Mouse (Mus musculus): ENCODE measurements around the gene Zfp683.

The Zfp683 gene

GRCm38 (mm10) chr4:134092382-134093288 is 39.0 kb downstream of the Zfp683 start:
- no peak for DNase-seq

GRCm38 (mm10) chr4:134094004-134094564 is 40.4 kb downstream of the Zfp683 start:
- no peak for DNase-seq

GRCm38 (mm10) chr4:134094923-134095547 is 41.4 kb downstream of the Zfp683 start, which contains the start of gene Cd52:
Cd52 (minus strand) TSS chr4:134095082.
- no peak for DNase-seq

DNA sequence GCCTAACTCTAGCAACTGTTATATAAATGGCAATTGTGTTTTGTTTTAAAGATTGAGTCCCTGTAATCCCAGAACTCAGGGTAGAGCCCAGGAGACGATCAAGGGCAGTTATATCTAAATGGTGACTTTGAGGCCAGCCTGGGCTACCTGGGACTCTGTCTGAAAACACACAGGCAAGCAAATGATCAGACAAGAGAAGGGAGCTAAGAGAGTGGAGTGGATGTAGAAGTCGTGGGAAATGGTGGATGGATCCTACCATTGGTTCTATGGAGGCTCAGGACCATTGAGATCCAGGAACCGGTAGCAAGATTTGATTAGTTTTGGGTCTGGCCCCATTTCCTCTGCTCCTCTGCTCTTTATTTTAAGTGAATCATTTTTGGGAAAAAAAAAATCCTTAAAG is 42.5 kb downstream of the Zfp683 start:
- no peak for DNase-seq

DNA sequence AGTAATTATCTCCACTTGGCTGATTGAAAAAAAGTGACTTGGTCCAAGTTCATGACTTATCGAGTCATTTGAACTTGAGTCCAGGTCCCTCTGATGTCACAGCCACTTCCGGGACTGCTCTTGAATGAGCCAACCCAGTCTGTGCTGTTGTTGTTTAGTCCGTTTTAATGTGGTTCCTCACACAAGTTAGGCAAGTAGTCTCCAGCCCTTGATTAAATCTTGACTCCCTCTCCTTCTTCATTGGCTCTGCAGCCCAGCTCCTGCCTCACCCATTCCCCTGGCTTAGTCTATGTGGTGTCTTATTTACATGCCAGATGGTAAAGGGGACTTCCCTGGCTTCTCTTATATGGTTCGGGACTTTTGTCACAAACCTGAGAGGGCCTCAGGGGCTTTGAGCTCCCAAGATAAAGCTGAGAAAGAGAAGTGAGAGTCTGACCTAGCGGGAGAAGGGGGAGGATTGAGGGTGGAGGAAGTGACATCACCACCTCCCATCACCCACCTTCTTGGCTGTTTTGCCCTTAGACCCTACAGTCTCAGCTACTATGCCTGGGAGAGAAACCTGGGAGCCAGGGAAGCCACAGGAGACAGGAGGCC is 43.5 kb downstream of the Zfp683 start:
- DNase-seq, result no peak

GRCm38 (mm10) chr4:134098628-134099027 is 45.0 kb downstream of the Zfp683 start:
- no peak for DNase-seq

- DNase-seq, result no peak
Observed at GRCm38 (mm10) chr4:134100245-134100644, 46.6 kb downstream of the Zfp683 start.

DNA sequence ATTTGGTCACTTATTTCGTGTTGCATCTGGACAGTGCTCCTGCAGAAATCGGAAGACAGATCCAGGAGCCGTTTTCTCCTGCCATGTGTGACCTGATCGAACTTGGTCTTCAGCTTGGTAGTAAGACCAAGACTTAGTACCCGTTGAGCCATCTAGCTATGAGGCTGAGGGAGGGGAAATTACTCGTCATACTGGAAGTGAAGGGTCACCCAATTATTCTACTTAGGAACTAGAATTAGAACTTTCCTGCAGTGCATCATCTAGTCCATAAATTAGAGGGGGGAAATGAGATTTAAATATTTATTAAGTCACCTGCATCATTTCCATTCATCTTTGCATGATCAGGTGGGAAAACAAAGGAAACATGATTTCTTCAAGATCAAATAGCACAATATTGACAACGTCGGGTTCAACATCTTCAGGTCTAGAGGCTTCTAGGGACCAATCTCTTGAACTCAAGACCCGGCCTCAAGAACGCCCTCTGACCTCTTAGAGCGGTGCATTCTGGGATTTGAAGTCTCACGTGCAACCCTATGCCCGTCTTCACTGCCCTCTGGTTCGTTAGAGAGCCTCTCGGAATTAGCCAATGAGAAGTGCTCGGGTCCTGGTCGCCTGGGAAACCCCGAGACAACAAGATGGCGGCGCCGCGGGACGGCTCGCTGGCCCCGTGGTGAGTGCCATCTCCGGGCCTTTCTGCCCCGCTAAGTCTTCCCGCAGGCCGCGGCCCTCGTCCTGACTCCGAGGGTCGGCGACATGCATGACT is 48.5 kb downstream of the Zfp683 start, which contains the start of gene Ubxn11:
Gene Ubxn11 (plus strand): TSS at position 592 of the 763 bp plus-strand sequence.
- peak; percentile 90 for DNase-seq

GRCm38 (mm10) chr4:134102742-134103119 is 49.1 kb downstream of the Zfp683 start:
- no peak for DNase-seq

GRCm38 (mm10) chr4:134106105-134106504 is 52.5 kb downstream of the Zfp683 start:
- no peak for DNase-seq

DNA sequence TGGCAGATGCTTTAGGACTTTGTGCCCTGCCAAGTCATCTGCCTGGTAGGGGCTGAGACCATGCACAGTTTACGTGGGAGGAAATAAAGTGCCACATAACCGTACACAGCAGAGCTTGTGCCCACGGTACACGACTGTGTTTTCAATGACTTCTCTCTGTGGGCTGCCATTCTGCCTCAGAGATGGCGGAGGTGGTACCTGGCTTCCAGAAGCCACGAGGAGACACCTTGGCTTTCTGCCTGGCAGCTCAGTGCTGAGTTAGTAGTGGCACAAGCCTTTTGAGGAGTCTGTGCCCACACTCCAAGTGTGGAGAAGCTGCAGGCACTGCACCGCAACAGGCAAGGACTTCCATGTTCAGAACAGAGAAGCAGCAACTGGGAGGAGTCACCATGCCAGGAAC is 54.1 kb downstream of the Zfp683 start:
- DNase-seq, result peak; percentile 62

DNA sequence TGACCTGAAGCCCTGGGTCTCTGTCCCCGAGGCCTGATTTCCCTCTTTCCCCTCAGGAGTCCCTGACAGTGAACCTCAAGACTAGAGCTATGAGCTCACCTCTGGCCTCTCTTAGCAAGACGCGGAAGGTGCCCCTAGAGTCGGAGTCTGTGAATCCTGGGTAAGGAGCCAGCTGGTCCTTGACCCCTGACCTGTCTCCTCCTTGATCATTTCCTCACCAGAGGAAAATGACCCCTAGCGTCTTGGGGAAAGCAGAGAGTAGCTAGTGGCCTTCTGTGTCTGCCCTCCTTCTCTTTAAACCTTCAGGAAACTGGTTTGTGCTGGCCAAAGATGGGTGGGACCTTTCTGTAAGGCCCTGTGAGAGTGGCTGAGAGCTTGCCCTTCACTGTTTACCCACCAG is 54.6 kb downstream of the Zfp683 start:
- no peak for DNase-seq
